Mouse (Mus musculus) embryo, embryonic 9.5 days (tissue): ENCODE data around the gene Rgs7.

Source experiments
- DNase-seq: peaks from one replicate; pipeline ENCODE4 v3.0.0-alpha.2; 2017; ENCODE audit errors: extremely low spot score

The Rgs7 gene

GRCm38 (mm10) chr1:175431356-175432053 lies 60.8 kb downstream of the Rgs7 start:
- no peak for DNase-seq

GRCm38 (mm10) chr1:175427112-175427511 lies 65.2 kb downstream of the Rgs7 start:
- DNase-seq, result no peak

GRCm38 (mm10) chr1:175426393-175426792 lies 65.9 kb downstream of the Rgs7 start:
- no peak for DNase-seq

- DNase-seq, result no peak
Observed at GRCm38 (mm10) chr1:175420883-175421282, 71.4 kb downstream of the Rgs7 start.

- DNase-seq, result no peak
Observed at GRCm38 (mm10) chr1:175415728-175416127, 76.6 kb downstream of the Rgs7 start.

GRCm38 (mm10) chr1:175410399-175410798 lies 81.9 kb downstream of the Rgs7 start:
- no peak for DNase-seq

GRCm38 (mm10) chr1:175391894-175392293 lies 100.4 kb downstream of the Rgs7 start:
- no peak for DNase-seq

- DNase-seq, result no peak
Observed at GRCm38 (mm10) chr1:175389250-175389649, 103.0 kb downstream of the Rgs7 start.

- DNase-seq, result peak; percentile 17
Observed at GRCm38 (mm10) chr1:175385581-175386235, 106.6 kb downstream of the Rgs7 start.

GRCm38 (mm10) chr1:175372571-175372970 lies 119.7 kb downstream of the Rgs7 start:
- DNase-seq, result no peak

- DNase-seq, result no peak
Observed at GRCm38 (mm10) chr1:175368062-175368461, 124.2 kb downstream of the Rgs7 start.

GRCm38 (mm10) chr1:175363606-175364005 lies 128.7 kb downstream of the Rgs7 start:
- no peak for DNase-seq

- DNase-seq, result no peak
Observed at GRCm38 (mm10) chr1:175359411-175360366, 132.6 kb downstream of the Rgs7 start.

GRCm38 (mm10) chr1:175352921-175353320 lies 139.4 kb downstream of the Rgs7 start:
- no peak for DNase-seq

- DNase-seq, result no peak
Observed at GRCm38 (mm10) chr1:175346162-175346561, 146.1 kb downstream of the Rgs7 start.

GRCm38 (mm10) chr1:175336191-175336590 lies 156.1 kb downstream of the Rgs7 start:
- DNase-seq, result no peak

- DNase-seq, result no peak
Observed at GRCm38 (mm10) chr1:175333041-175333854, 159.1 kb downstream of the Rgs7 start.

GRCm38 (mm10) chr1:175329934-175330471 lies 162.3 kb downstream of the Rgs7 start:
- DNase-seq, result no peak

GRCm38 (mm10) chr1:175322781-175323180 lies 169.5 kb downstream of the Rgs7 start:
- no peak for DNase-seq

GRCm38 (mm10) chr1:175319205-175319604 lies 173.1 kb downstream of the Rgs7 start:
- no peak for DNase-seq

GRCm38 (mm10) chr1:175317264-175317663 lies 175.0 kb downstream of the Rgs7 start:
- peak; percentile 4 for DNase-seq
